Mouse (Mus musculus) ES-E14 (cell line): ENCODE results near the gene Eif5a.

Experiments
- MAFK ChIP-seq: IDR thresholded peaks from 2 replicates; pipeline ENCODE4 v1.6.1; 2014; ENCODE audit warnings: mild to moderate bottlenecking, low read depth, low read length, inconsistent platforms; ENCODE audit not compliant: insufficient read depth
- ZNF384 ChIP-seq: IDR thresholded peaks from 2 replicates; pipeline ENCODE4 v1.6.1; 2012; ENCODE audit warnings: low read depth, low read length, inconsistent platforms

GRCm38 (mm10) chr11:69966860-69967517 lies 45.2 kb upstream of the Eif5a start:
- no peak for TF ChIP-seq MAFK
- no peak for TF ChIP-seq ZNF384
